Mouse (Mus musculus): Measurements from ENCODE around the gene Manf. TPM values are rescaled to one million over a fixed set of nuclear protein-coding genes. Genes with fewer than 3 reads are reported as not detected.

Manf gene
- 305 and 309 TPM in 2 replicates for polyA plus RNA-seq (2014; fragmentation: Nextera tagmentation; extraction: Ambion mirVana)

GRCm38 (mm10) chr9:106891829-106892551 lies at the start of gene Manf:
TSS of gene Manf (minus strand) at chr9:106891979.
- no peaks in the 10 kb centered on the region for H3K9me3 ChIP-seq (ENCODE audit: control insufficient read depth, low read length)
- peaks cover 3% of the 10 kb centered on the region; the same call in 1 of the 2 replicates for H3K36me3 ChIP-seq (ENCODE audit: control insufficient read depth, insufficient read depth, low read length)
- ATAC-seq (ENCODE audit: low FRiP score): peak; percentile 98
- peak within 1 kb of the TSS; percentile 91 for H3K27ac ChIP-seq (ENCODE audit: low read depth, low read length)
- peak within 1 kb of the TSS; percentile 93 for H3K4me3 ChIP-seq (ENCODE audit: low read depth, low read length)
- H3K9ac ChIP-seq (ENCODE audit: low read depth, low read length): peak within 1 kb of the TSS; percentile 92
- peak within 1 kb of the TSS; percentile 73 for H3K4me2 ChIP-seq (replicated peaks; ENCODE audit: low read depth, low read length)
- H3K27me3 ChIP-seq (ENCODE audit: control insufficient read depth, insufficient read depth, low read length): no peaks in the 10 kb centered on the region
- H3K4me1 ChIP-seq (replicated peaks; ENCODE audit: control insufficient read depth, insufficient read depth, low read length): peaks cover 10% of the 10 kb centered on the region
- WGBS: under 1% methylated on average over 58 of the region's 59 CpGs
- peak; percentile 95 for DNase-seq (ENCODE audit: low spot score)

- Histone ChIP-seq H3K4me2 (replicated peaks; ENCODE audit: low read depth, low read length) (no peak overlapping the region), H3K27ac (ENCODE audit: low read depth, low read length) (no peak overlapping the region), H3K4me1 (replicated peaks; ENCODE audit: control insufficient read depth, insufficient read depth, low read length) (no peaks in the 10 kb centered on the region), H3K4me3 (ENCODE audit: low read depth, low read length) (no peak overlapping the region), H3K27me3 (ENCODE audit: control insufficient read depth, insufficient read depth, low read length) (no peaks in the 10 kb centered on the region), H3K36me3 (ENCODE audit: control insufficient read depth, insufficient read depth, low read length) (no peaks in the 10 kb centered on the region), H3K9ac (ENCODE audit: low read depth, low read length) (no peak overlapping the region), H3K9me3 (ENCODE audit: control insufficient read depth, low read length) (no peaks in the 10 kb centered on the region)
- ATAC-seq (ENCODE audit: low FRiP score): no peak
- no peak for DNase-seq (ENCODE audit: low spot score)
- 95% methylated on average over 1 of the region's 1 CpGs for WGBS
Measured at GRCm38 (mm10) chr9:106934998-106935397, 43.2 kb upstream of the Manf start.

- no peaks in the 10 kb centered on the region for H3K9me3 ChIP-seq (ENCODE audit: control insufficient read depth, low read length)
- no peaks in the 10 kb centered on the region for H3K27me3 ChIP-seq (ENCODE audit: control insufficient read depth, insufficient read depth, low read length)
- 83% methylated on average over 6 of the region's 6 CpGs for WGBS
- no peak overlapping the region for H3K27ac ChIP-seq (ENCODE audit: low read depth, low read length)
- H3K4me3 ChIP-seq (ENCODE audit: low read depth, low read length): no peak overlapping the region
- no peak overlapping the region for H3K9ac ChIP-seq (ENCODE audit: low read depth, low read length)
- H3K36me3 ChIP-seq (ENCODE audit: control insufficient read depth, insufficient read depth, low read length): no peaks in the 10 kb centered on the region
- no peak overlapping the region for H3K4me2 ChIP-seq (replicated peaks; ENCODE audit: low read depth, low read length)
- H3K4me1 ChIP-seq (replicated peaks; ENCODE audit: control insufficient read depth, insufficient read depth, low read length): no peaks in the 10 kb centered on the region
- DNase-seq (ENCODE audit: low spot score): no peak
- no peak for ATAC-seq (ENCODE audit: low FRiP score)
Measured at GRCm38 (mm10) chr9:106914878-106915277, 23.1 kb upstream of the Manf start.

GRCm38 (mm10) chr9:106913759-106914158 lies 22.0 kb upstream of the Manf start:
- Histone ChIP-seq H3K36me3 (ENCODE audit: control insufficient read depth, insufficient read depth, low read length) (no peaks in the 10 kb centered on the region), H3K9ac (ENCODE audit: low read depth, low read length) (no peak overlapping the region), H3K27ac (ENCODE audit: low read depth, low read length) (no peak overlapping the region), H3K4me3 (ENCODE audit: low read depth, low read length) (no peak overlapping the region), H3K4me2 (replicated peaks; ENCODE audit: low read depth, low read length) (no peak overlapping the region), H3K9me3 (ENCODE audit: control insufficient read depth, low read length) (no peaks in the 10 kb centered on the region), H3K27me3 (ENCODE audit: control insufficient read depth, insufficient read depth, low read length) (no peaks in the 10 kb centered on the region), H3K4me1 (replicated peaks; ENCODE audit: control insufficient read depth, insufficient read depth, low read length) (no peaks in the 10 kb centered on the region)
- DNase-seq (ENCODE audit: low spot score): no peak
- no peak for ATAC-seq (ENCODE audit: low FRiP score)
- WGBS: 32% methylated on average over 1 of the region's 1 CpGs

GRCm38 (mm10) chr9:106911624-106912023 lies 19.8 kb upstream of the Manf start:
- 100% methylated on average over 1 of the region's 1 CpGs for WGBS
- H3K4me3 ChIP-seq (ENCODE audit: low read depth, low read length): no peak overlapping the region
- H3K27ac ChIP-seq (ENCODE audit: low read depth, low read length): no peak overlapping the region
- H3K9ac ChIP-seq (ENCODE audit: low read depth, low read length): no peak overlapping the region
- H3K4me2 ChIP-seq (replicated peaks; ENCODE audit: low read depth, low read length): no peak overlapping the region
- ATAC-seq (ENCODE audit: low FRiP score) (no peak), DNase-seq (ENCODE audit: low spot score) (no peak)
- H3K4me1 ChIP-seq (replicated peaks; ENCODE audit: control insufficient read depth, insufficient read depth, low read length): no peaks in the 10 kb centered on the region
- no peaks in the 10 kb centered on the region for H3K27me3 ChIP-seq (ENCODE audit: control insufficient read depth, insufficient read depth, low read length)
- H3K36me3 ChIP-seq (ENCODE audit: control insufficient read depth, insufficient read depth, low read length): no peaks in the 10 kb centered on the region
- H3K9me3 ChIP-seq (ENCODE audit: control insufficient read depth, low read length): no peaks in the 10 kb centered on the region

GRCm38 (mm10) chr9:106908715-106909114 lies 16.9 kb upstream of the Manf start:
- no peaks in the 10 kb centered on the region for H3K36me3 ChIP-seq (ENCODE audit: control insufficient read depth, insufficient read depth, low read length)
- H3K27ac ChIP-seq (ENCODE audit: low read depth, low read length): no peak overlapping the region
- H3K4me1 ChIP-seq (replicated peaks; ENCODE audit: control insufficient read depth, insufficient read depth, low read length): no peaks in the 10 kb centered on the region
- WGBS: 58% methylated on average over 5 of the region's 5 CpGs
- no peak for ATAC-seq (ENCODE audit: low FRiP score)
- no peak overlapping the region for H3K4me3 ChIP-seq (ENCODE audit: low read depth, low read length)
- no peak overlapping the region for H3K4me2 ChIP-seq (replicated peaks; ENCODE audit: low read depth, low read length)
- no peak for DNase-seq (ENCODE audit: low spot score)
- no peaks in the 10 kb centered on the region for H3K9me3 ChIP-seq (ENCODE audit: control insufficient read depth, low read length)
- no peak overlapping the region for H3K9ac ChIP-seq (ENCODE audit: low read depth, low read length)
- H3K27me3 ChIP-seq (ENCODE audit: control insufficient read depth, insufficient read depth, low read length): no peaks in the 10 kb centered on the region

- DNase-seq (ENCODE audit: low spot score): no peak
- H3K4me2 ChIP-seq (replicated peaks; ENCODE audit: low read depth, low read length): no peak overlapping the region
- no peak overlapping the region for H3K27ac ChIP-seq (ENCODE audit: low read depth, low read length)
- H3K4me3 ChIP-seq (ENCODE audit: low read depth, low read length): no peak overlapping the region
- no peaks in the 10 kb centered on the region for H3K27me3 ChIP-seq (ENCODE audit: control insufficient read depth, insufficient read depth, low read length)
- H3K4me1 ChIP-seq (replicated peaks; ENCODE audit: control insufficient read depth, insufficient read depth, low read length): no peaks in the 10 kb centered on the region
- WGBS: 84% methylated on average over 3 of the region's 3 CpGs
- ATAC-seq (ENCODE audit: low FRiP score): no peak
- H3K36me3 ChIP-seq (ENCODE audit: control insufficient read depth, insufficient read depth, low read length): no peaks in the 10 kb centered on the region
- no peak overlapping the region for H3K9ac ChIP-seq (ENCODE audit: low read depth, low read length)
- H3K9me3 ChIP-seq (ENCODE audit: control insufficient read depth, low read length): no peaks in the 10 kb centered on the region
Measured at GRCm38 (mm10) chr9:106908174-106908573, 16.4 kb upstream of the Manf start.

GRCm38 (mm10) chr9:106906597-106906996 lies 14.8 kb upstream of the Manf start:
- Histone ChIP-seq H3K27ac (ENCODE audit: low read depth, low read length) (no peak overlapping the region), H3K4me3 (ENCODE audit: low read depth, low read length) (no peak overlapping the region), H3K36me3 (ENCODE audit: control insufficient read depth, insufficient read depth, low read length) (no peaks in the 10 kb centered on the region), H3K27me3 (ENCODE audit: control insufficient read depth, insufficient read depth, low read length) (no peaks in the 10 kb centered on the region), H3K9ac (ENCODE audit: low read depth, low read length) (no peak overlapping the region), H3K4me2 (replicated peaks; ENCODE audit: low read depth, low read length) (no peak overlapping the region), H3K9me3 (ENCODE audit: control insufficient read depth, low read length) (no peaks in the 10 kb centered on the region), H3K4me1 (replicated peaks; ENCODE audit: control insufficient read depth, insufficient read depth, low read length) (no peaks in the 10 kb centered on the region)
- WGBS: 87% methylated on average over 8 of the region's 8 CpGs
- DNase-seq (ENCODE audit: low spot score): no peak
- ATAC-seq (ENCODE audit: low FRiP score): no peak

GRCm38 (mm10) chr9:106903791-106904134 lies 12.0 kb upstream of the Manf start:
- H3K27me3 ChIP-seq (ENCODE audit: control insufficient read depth, insufficient read depth, low read length): no peaks in the 10 kb centered on the region
- 17% methylated on average over 1 of the region's 1 CpGs for WGBS
- H3K4me3 ChIP-seq (ENCODE audit: low read depth, low read length): no peak overlapping the region
- H3K9ac ChIP-seq (ENCODE audit: low read depth, low read length): no peak overlapping the region
- H3K4me1 ChIP-seq (replicated peaks; ENCODE audit: control insufficient read depth, insufficient read depth, low read length): no peaks in the 10 kb centered on the region
- H3K9me3 ChIP-seq (ENCODE audit: control insufficient read depth, low read length): no peaks in the 10 kb centered on the region
- no peak overlapping the region for H3K27ac ChIP-seq (ENCODE audit: low read depth, low read length)
- no peak overlapping the region for H3K4me2 ChIP-seq (replicated peaks; ENCODE audit: low read depth, low read length)
- DNase-seq (ENCODE audit: low spot score) (peak; percentile 68), ATAC-seq (ENCODE audit: low FRiP score) (no peak)
- no peaks in the 10 kb centered on the region for H3K36me3 ChIP-seq (ENCODE audit: control insufficient read depth, insufficient read depth, low read length)

Data from hindbrain, embryonic 11.5 days (tissue).